Mouse (Mus musculus) spleen, adult 12 weeks (tissue): ENCODE measurements around the gene Gm49721.
"Not testable (repeated sequence)": the region's sequence is repeated elsewhere in the genome, so short reads cannot be mapped to it uniquely, and the experiment has no call there.

ENCODE experiments used
- DNase-seq: peaks from one replicate; pipeline ENCODE4 v3.0.0; 2022; ENCODE audit warnings: low spot score

Gm49721 gene

GRCm38 (mm10) chr17:6980144-6980543, 1.4 kb downstream of the Gm49721 start:
- not testable (repeated sequence) for DNase-seq

GRCm38 (mm10) chr17:6986118-6986517, 7.4 kb downstream of the Gm49721 start:
- DNase-seq = not testable (repeated sequence)

GRCm38 (mm10) chr17:6995504-6995903, 16.8 kb downstream of the Gm49721 start:
- not testable (repeated sequence) for DNase-seq

GRCm38 (mm10) chr17:6996826-6997225, 18.1 kb downstream of the Gm49721 start:
- not testable (repeated sequence) for DNase-seq

GRCm38 (mm10) chr17:6997778-6998490, 19.2 kb downstream of the Gm49721 start:
- not testable (repeated sequence) for DNase-seq

GRCm38 (mm10) chr17:7001790-7002585, 23.3 kb downstream of the Gm49721 start:
- DNase-seq = not testable (repeated sequence)

GRCm38 (mm10) chr17:7003392-7003791, 24.7 kb downstream of the Gm49721 start:
- DNase-seq = not testable (repeated sequence)

GRCm38 (mm10) chr17:7005646-7006045, 26.9 kb downstream of the Gm49721 start:
- DNase-seq = not testable (repeated sequence)

GRCm38 (mm10) chr17:7008885-7009284, 30.2 kb downstream of the Gm49721 start:
- not testable (repeated sequence) for DNase-seq

GRCm38 (mm10) chr17:7009440-7009839, 30.7 kb downstream of the Gm49721 start:
- not testable (repeated sequence) for DNase-seq

- not testable (repeated sequence) for DNase-seq
Observed at GRCm38 (mm10) chr17:7009901-7010300, 31.2 kb downstream of the Gm49721 start.

GRCm38 (mm10) chr17:7014190-7014589, 35.5 kb downstream of the Gm49721 start:
- not testable (repeated sequence) for DNase-seq

GRCm38 (mm10) chr17:7025257-7025656, 46.6 kb downstream of the Gm49721 start, which contains the start of gene Gm1604a:
Gm1604a (plus strand) TSS chr17:7025568.
- DNase-seq = not testable (repeated sequence)

GRCm38 (mm10) chr17:7025764-7026346, 47.2 kb downstream of the Gm49721 start:
- not testable (repeated sequence) for DNase-seq

- not testable (repeated sequence) for DNase-seq
Observed at GRCm38 (mm10) chr17:7030204-7030603, 51.5 kb downstream of the Gm49721 start.

- not testable (repeated sequence) for DNase-seq
Observed at GRCm38 (mm10) chr17:7030622-7031174, 52.0 kb downstream of the Gm49721 start.

- not testable (repeated sequence) for DNase-seq
Observed at GRCm38 (mm10) chr17:7033192-7034166, 54.8 kb downstream of the Gm49721 start.

GRCm38 (mm10) chr17:7068997-7069539, 90.4 kb downstream of the Gm49721 start:
- DNase-seq = not testable (repeated sequence)

GRCm38 (mm10) chr17:7069561-7070240, 91.0 kb downstream of the Gm49721 start:
- DNase-seq = not testable (repeated sequence)

- DNase-seq = not testable (repeated sequence)
Observed at GRCm38 (mm10) chr17:7074494-7074893, 95.8 kb downstream of the Gm49721 start.
